Mouse (Mus musculus) layer of hippocampus, adult 11-12 months (tissue): ENCODE results near the gene Dag1.
"Not testable (repeated sequence)": the region's sequence is repeated elsewhere in the genome, so short reads cannot be mapped to it uniquely, and the experiment has no call there.

Source experiments
- DNase-seq: peaks from one replicate; pipeline ENCODE4 v3.0.0; 2022; ENCODE audit warnings: low spot score

Dag1 gene

GRCm38 (mm10) chr9:108263690-108264190, at the start of gene Dag1:
TSS of gene Dag1 (minus strand) at chr9:108263958.
- peak; percentile 98 for DNase-seq

- DNase-seq: no peak
Observed at GRCm38 (mm10) chr9:108308141-108308540, 44.4 kb upstream of the Dag1 start.

GRCm38 (mm10) chr9:108307021-108307807, 43.5 kb upstream of the Dag1 start:
- no peak for DNase-seq

GRCm38 (mm10) chr9:108306571-108306980, 42.8 kb upstream of the Dag1 start:
- no peak for DNase-seq

- peak; percentile 100 for DNase-seq
Observed at GRCm38 (mm10) chr9:108305629-108306520, 42.1 kb upstream of the Dag1 start, which contains the start of the genes Rhoa and Tcta. TSS of gene Rhoa (plus strand) at chr9:108306129. TSS of gene Tcta (minus strand) at chr9:108306160.

- no peak for DNase-seq
Observed at GRCm38 (mm10) chr9:108305170-108305569, 41.4 kb upstream of the Dag1 start.

GRCm38 (mm10) chr9:108304716-108305115, 41.0 kb upstream of the Dag1 start:
- no peak for DNase-seq

- DNase-seq: no peak
Observed at GRCm38 (mm10) chr9:108301853-108302252, 38.1 kb upstream of the Dag1 start.

GRCm38 (mm10) chr9:108296453-108297355, 32.9 kb upstream of the Dag1 start, which contains the start of gene Amt:
TSS of gene Amt (plus strand) at chr9:108296853.
- DNase-seq: no peak

GRCm38 (mm10) chr9:108290773-108291172, 27.0 kb upstream of the Dag1 start:
- DNase-seq: no peak

GRCm38 (mm10) chr9:108290016-108290750, 26.4 kb upstream of the Dag1 start, which contains the start of gene Nicn1:
TSS of gene Nicn1 (plus strand) at chr9:108290429.
- peak; percentile 96 for DNase-seq

- no peak for DNase-seq
Observed at GRCm38 (mm10) chr9:108289347-108289746, 25.6 kb upstream of the Dag1 start.

- not testable (repeated sequence) for DNase-seq
Observed at GRCm38 (mm10) chr9:108287526-108288238, 23.9 kb upstream of the Dag1 start.

- DNase-seq: peak; percentile 79
Observed at GRCm38 (mm10) chr9:108284410-108284809, 20.7 kb upstream of the Dag1 start.

GRCm38 (mm10) chr9:108280071-108280828, 16.5 kb upstream of the Dag1 start:
- no peak for DNase-seq

- DNase-seq: no peak
Observed at GRCm38 (mm10) chr9:108278697-108279450, 15.1 kb upstream of the Dag1 start.

GRCm38 (mm10) chr9:108275331-108275659, 11.5 kb upstream of the Dag1 start:
- no peak for DNase-seq

GRCm38 (mm10) chr9:108274476-108275330, 10.9 kb upstream of the Dag1 start:
- no peak for DNase-seq
